Mouse (Mus musculus): Measurements from ENCODE around the gene Dpf3.

DNA sequence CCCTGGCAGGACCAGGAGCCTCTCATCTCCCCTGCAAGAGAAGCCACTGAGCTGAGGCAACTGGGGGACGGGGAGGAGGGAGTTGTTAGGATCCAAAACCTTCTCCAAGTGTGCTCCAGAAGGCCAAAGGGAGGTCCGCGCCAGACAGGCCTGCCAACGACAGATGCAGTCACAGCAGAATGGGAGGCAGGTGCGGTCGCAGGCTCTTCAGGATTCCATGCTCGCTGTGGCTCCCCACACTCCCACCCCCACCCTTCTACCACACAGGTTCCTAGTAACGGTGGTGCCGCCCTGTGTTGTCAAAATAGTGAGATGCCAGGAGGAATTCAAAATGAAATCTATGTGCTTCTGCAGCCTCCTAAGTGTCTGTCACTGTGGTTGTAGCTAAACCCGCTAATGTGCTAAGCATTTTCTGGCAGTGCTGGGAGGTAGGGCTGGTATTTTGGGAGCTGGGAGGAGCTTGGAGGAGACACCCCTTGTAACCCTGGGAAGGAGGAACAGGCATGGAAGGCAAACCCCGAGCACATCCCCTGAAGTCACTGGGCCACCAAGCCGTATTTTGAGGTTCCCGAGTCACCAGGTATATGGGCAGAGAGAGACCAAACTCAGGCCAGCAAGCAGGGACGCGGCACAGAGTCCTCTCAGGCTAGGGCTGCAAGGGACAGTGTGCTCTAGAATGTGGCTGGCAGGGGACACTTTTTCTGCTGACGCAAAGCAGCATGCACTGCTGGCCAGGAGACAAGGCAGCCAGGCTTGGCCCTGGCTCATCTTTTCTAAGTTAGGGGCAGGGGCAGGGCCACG lies 75.6 kb downstream of the Dpf3 start:
- TF ChIP-seq EP300 (IDR thresholded peaks at IDR 0.05; ENCODE audit: low read depth) (no peak), CTCF (IDR thresholded peaks at IDR 0.05; ENCODE audit: low read depth) (no peak)
